Mouse (Mus musculus) neural tube, embryonic 12.5 days (tissue): ENCODE results near the gene Galnt15. TPM values are rescaled to one million over a fixed set of nuclear protein-coding genes. Genes with fewer than 3 reads are reported as not detected.

ENCODE experiments used
- ATAC-seq: fragments of 200-750 bp; cut with Nextera tagmentation; 2 replicates; pipeline ENCODE4 v1.8.0; 2017; ENCODE audit warnings: low read depth, mild to moderate bottlenecking, moderate TSS enrichment, moderate library complexity; ENCODE audit not compliant: low FRiP score
- H3K27ac ChIP-seq: fragments of 300-500 bp; sonication (generic); 2 replicates; pipeline ENCODE4 v1.5.1; 2016
- H3K27me3 ChIP-seq: fragments of 300-500 bp; sonication (generic); replicated peaks from 2 replicates; pipeline ENCODE4 v1.6.1; 2016; ENCODE audit warnings: mild to moderate bottlenecking
- H3K36me3 ChIP-seq: fragments of 300-500 bp; sonication (generic); 2 replicates; pipeline ENCODE4 v1.6.1; 2016; ENCODE audit warnings: mild to moderate bottlenecking
- H3K4me1 ChIP-seq: fragments of 300-500 bp; sonication (generic); 2 replicates; pipeline ENCODE4 v1.6.1; 2016
- H3K4me2 ChIP-seq: fragments of 300-500 bp; sonication (generic); replicated peaks from 2 replicates; pipeline ENCODE4 v1.6.1; 2016; ENCODE audit warnings: mild to moderate bottlenecking
- H3K4me3 ChIP-seq: fragments of 300-500 bp; sonication (generic); 2 replicates; pipeline ENCODE4 v1.5.1; 2016
- H3K9ac ChIP-seq: fragments of 300-500 bp; sonication (generic); 2 replicates; pipeline ENCODE4 v1.6.1; 2016; ENCODE audit warnings: mild to moderate bottlenecking
- H3K9me3 ChIP-seq: fragments of 300-500 bp; sonication (generic); 2 replicates; pipeline ENCODE4 v1.6.1; 2016; ENCODE audit warnings: mild to moderate bottlenecking
- WGBS: fragments of 180-500 bp; shearing (Covaris S2); methylation state at CpG from one replicate; pipeline ENCODE4 v1.1.7; 2016; 5-methylcytosine and 5-hydroxymethylcytosine counted together
- polyA plus RNA-seq: library from polyadenylated mRNA; unstranded; fragments of >200 nt; fragmentation: Nextera tagmentation; extraction: Ambion mirVana; gene quantifications from 2 replicates; pipeline ENCODE4 v1.2.1, GENCODE M21; 2016

Galnt15 gene
- polyA plus RNA-seq, 1 experiment from 2014 or later, result 0.06 TPM

DNA sequence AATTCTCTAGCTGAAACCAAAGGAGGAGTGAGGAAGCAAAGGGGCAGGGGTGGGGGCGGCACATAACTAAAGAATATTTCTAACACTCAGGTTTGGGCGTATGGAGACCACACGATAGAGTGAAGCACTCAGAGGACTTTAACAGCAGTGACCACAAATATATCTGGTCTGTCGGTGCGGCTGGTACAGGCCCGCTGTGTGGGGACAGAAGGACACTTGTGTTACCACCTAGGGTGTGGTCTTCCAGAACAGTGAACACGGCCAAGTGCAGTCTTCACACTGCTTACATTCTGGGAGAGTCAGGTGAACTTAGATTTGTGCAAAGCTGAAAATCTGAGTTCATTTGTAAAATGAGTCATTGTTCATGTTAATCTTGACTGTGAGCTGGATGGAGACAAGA lies 68.9 kb downstream of the Galnt15 start:
- H3K4me1 ChIP-seq, result no peaks in the 10 kb centered on the region
- H3K4me3 ChIP-seq, result no peak overlapping the region
- no peaks in the 10 kb centered on the region for H3K9me3 ChIP-seq
- H3K27me3 ChIP-seq, result no peaks in the 10 kb centered on the region
- H3K4me2 ChIP-seq, result no peak overlapping the region
- WGBS, result 96% methylated on average over 7 of the region's 7 CpGs
- H3K9ac ChIP-seq, result no peak overlapping the region
- H3K27ac ChIP-seq, result no peak overlapping the region
- ATAC-seq, result no peak
- H3K36me3 ChIP-seq, result peaks cover 75% of the 10 kb centered on the region

DNA sequence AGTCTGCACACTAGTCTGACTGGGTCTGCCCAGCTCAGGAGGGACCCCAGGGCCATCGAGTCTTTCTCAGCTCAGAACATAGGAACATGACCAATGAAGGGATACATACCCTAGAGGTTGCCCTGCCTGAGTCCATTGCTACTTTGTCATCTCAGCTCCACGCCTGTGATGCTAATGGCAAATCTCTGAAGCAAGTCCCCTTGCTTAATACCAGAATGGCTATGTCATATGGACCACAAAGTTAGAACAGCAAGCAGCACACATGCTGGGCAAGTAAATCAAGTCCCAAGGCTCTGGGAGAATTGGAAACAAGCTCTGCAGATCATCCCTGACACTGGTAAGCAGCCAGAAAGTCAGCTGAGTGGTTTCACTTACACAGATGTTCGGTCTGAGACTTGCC lies 70.2 kb downstream of the Galnt15 start:
- no peak for ATAC-seq
- 95% methylated on average over 3 of the region's 3 CpGs for WGBS

DNA sequence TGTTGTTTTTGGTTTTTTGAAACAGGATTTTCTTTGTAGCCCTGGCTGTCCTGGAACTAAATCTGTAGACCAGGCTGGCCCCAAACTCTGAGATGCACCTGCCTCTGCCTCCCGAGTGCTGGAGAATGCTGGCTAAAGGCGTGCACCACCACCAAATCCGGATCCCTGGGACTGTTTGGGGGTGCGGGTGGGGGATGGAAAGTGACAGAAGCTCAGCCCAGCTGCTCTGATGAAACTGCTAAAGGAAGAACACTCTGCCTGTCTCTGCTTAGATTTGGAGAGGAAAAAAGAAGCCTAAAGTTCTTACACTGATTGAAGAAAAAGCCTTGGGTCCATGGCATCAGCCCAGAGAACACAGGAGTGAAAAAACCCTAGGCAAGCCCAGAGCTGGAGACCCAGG lies 74.8 kb downstream of the Galnt15 start:
- Histone ChIP-seq H3K4me2 (no peak overlapping the region), H3K27ac (no peak overlapping the region), H3K9me3 (no peaks in the 10 kb centered on the region), H3K4me3 (no peak overlapping the region), H3K36me3 (peaks cover 31% of the 10 kb centered on the region), H3K27me3 (no peaks in the 10 kb centered on the region), H3K9ac (no peak overlapping the region), H3K4me1 (no peaks in the 10 kb centered on the region)
- WGBS, result 86% methylated on average over 4 of the region's 4 CpGs
- no peak for ATAC-seq

More for the DNA sequence above, 70.2 kb downstream of the Galnt15 start:
- Histone ChIP-seq H3K27ac (no peak overlapping the region), H3K27me3 (no peaks in the 10 kb centered on the region), H3K4me3 (no peak overlapping the region), H3K9ac (no peak overlapping the region), H3K9me3 (no peaks in the 10 kb centered on the region), H3K36me3 (peaks cover 66% of the 10 kb centered on the region), H3K4me1 (no peaks in the 10 kb centered on the region), H3K4me2 (no peak overlapping the region)

DNA sequence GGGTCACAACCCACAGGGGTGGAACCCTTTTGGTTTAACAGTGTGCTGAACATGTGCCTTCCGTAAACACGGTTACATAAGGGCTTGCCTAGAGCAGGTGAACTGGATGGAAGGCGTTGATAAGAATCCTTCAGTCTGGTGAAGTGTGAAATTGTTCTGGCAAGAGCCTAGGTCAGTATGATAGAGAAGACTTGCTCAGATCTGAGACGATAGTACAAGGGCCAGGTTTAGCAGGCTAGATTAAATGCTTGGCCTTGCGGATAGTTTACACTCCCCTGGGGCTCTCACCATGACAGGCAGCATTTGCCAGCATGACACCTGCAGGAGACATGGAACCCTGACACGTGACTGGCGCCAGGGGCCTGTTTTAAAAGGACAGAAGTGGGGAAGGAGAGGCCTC lies 76.9 kb downstream of the Galnt15 start:
- Histone ChIP-seq H3K4me2 (no peak overlapping the region), H3K4me3 (no peak overlapping the region), H3K9me3 (no peaks in the 10 kb centered on the region), H3K4me1 (no peaks in the 10 kb centered on the region), H3K36me3 (peaks cover 10% of the 10 kb centered on the region; the same call in 1 of the 2 replicates), H3K9ac (no peak overlapping the region), H3K27me3 (no peaks in the 10 kb centered on the region), H3K27ac (no peak overlapping the region)
- 71% methylated on average over 7 of the region's 7 CpGs for WGBS
- no peak for ATAC-seq

DNA sequence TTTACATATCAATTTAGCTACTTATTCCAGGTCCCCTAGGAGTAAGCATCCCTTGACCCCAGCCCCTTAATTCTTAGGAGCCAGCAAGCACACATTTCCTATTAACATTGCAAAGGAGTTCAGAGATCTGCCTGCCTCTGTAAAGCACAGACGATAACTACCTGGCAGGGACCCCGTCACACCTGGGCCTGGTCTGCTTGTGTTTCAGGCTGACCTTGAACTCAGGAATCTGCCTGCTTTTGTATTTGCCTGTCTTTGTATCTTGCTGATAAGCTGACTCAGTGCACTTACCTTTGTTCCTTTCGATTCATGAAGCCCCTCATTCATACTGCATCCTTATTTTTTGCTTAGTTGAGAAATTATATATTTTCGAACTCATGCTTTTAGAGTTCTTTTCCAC lies 78.1 kb downstream of the Galnt15 start:
- Histone ChIP-seq H3K27me3 (no peaks in the 10 kb centered on the region), H3K4me1 (no peaks in the 10 kb centered on the region), H3K9ac (no peak overlapping the region), H3K9me3 (no peaks in the 10 kb centered on the region), H3K27ac (no peak overlapping the region), H3K4me2 (no peak overlapping the region), H3K36me3 (peaks cover 7% of the 10 kb centered on the region; the same call in 1 of the 2 replicates), H3K4me3 (no peak overlapping the region)
- 95% methylated on average over 4 of the region's 4 CpGs for WGBS
- no peak for ATAC-seq

Other genes with a start within 250 kb of the Galnt15 start
- 10.9 and 11.2 TPM in 2 replicates for gene Ankrd28, start 198.3 kb upstream of the Galnt15 start, polyA plus RNA-seq
- gene Oxnad1, start 56.4 kb downstream of the Galnt15 start, polyA plus RNA-seq, result 19.9 and 22.5 TPM in 2 replicates
- 72.7 and 78.0 TPM in 2 replicates for gene Dph3, start 56.7 kb downstream of the Galnt15 start, polyA plus RNA-seq
- not detected in 2 replicates for gene Msmb, start 113.0 kb downstream of the Galnt15 start, polyA plus RNA-seq
- 89.2 and 90.2 TPM in 2 replicates for gene Ncoa4, start 130.9 kb downstream of the Galnt15 start, polyA plus RNA-seq
- 220 and 229 TPM in 2 replicates for gene Timm23, start 172.9 kb downstream of the Galnt15 start, polyA plus RNA-seq
- 57.1 and 61.0 TPM in 2 replicates for gene Parg, start 173.0 kb downstream of the Galnt15 start, polyA plus RNA-seq